Mouse (Mus musculus): ENCODE results near the gene Ric1. TPM values are rescaled to one million over a fixed set of nuclear protein-coding genes. Genes with fewer than 3 reads are reported as not detected.

The Ric1 gene
- total and polyA plus RNA-seq, 2 experiments from 2014 or later = 12.0 to 39.5 TPM

DNA sequence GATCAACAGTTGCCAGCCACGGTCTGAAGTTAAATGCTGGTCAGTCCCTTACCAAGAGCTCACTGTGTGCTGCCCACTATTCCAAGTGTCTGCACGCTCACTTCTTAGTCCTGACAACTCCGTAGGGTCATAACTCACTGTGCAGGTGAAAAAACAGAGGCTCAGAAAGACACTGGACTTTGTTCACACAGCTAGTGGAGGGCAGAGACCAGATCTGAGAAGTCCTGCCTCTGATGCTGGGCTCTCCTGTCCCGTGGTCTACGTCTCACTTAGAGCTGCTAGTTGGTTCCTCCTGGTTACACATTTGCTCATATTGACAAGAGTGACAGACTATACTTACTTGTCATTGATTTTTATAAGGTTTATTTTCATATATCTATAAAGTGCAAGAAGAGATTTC is 76.9 kb downstream of the Ric1 start:
- peaks cover 50% of the 10 kb centered on the region for H3K36me3 ChIP-seq (ENCODE audit: insufficient read depth, low read length)
- 97% methylated on average over 5 of the region's 5 CpGs for WGBS
- no peak for TF ChIP-seq CTCF (IDR thresholded peaks at IDR 0.05; ENCODE audit: low read depth)

DNA sequence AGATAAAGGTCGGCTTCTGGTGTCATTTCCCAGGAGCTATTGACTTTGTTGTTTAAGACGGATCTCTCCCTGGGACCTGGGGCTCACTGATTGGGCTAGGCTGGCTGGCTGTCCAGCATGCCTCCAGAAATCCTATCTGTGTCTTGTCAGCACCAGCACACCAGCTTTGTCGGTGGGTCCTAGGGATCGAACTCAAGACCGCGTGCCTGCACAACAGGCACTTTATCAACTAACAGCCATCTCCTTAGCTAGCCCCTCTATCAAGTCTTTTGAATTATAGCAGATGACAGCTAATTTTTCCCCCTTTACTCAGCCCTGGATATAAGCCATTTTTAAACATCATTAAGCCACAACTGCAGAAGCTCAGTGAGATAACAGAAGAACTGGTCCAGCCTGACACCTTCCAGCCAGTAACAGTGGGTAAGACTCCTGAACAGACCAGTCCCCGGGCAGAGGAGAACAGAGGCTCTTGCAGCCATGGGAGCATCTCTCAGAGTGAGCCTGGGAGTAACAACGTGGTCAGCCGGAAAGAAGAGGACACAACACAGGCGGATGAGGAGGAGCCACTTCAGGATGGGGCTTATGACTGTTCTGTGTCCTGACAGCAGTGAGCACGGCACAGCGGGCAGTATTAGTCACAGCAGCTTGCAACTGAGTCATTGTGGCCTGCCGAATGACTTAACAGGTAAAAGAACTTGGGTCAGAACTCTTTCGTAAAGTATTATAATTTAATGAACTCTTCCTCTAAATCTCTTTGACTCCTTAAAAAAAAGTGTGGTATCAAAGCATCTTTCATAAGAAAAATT is 81.7 kb downstream of the Ric1 start:
- Histone ChIP-seq H3K27me3 (ENCODE audit: insufficient read depth, low read length) (no peaks in the 10 kb centered on the region), H3K4me1 (ENCODE audit: insufficient read depth, low read length) (no peaks in the 10 kb centered on the region), H3K9ac (replicated peaks; ENCODE audit: low read length) (no peak overlapping the region), H3K36me3 (ENCODE audit: insufficient read depth, low read length) (peaks cover 29% of the 10 kb centered on the region), H3K27ac (no peak overlapping the region), H3K4me2 (ENCODE audit: low read depth, low read length) (no peak overlapping the region), H3K4me3 (ENCODE audit: low read length) (no peak overlapping the region), H3K9me3 (ENCODE audit: low read length) (no peaks in the 10 kb centered on the region)
- WGBS = 88% methylated on average over 14 of the region's 14 CpGs
- no peak for TF ChIP-seq CTCF (IDR thresholded peaks at IDR 0.05; ENCODE audit: low read depth)
- ATAC-seq = no peak
- no peak for DNase-seq (ENCODE audit: low spot score)

More for the DNA sequence above, 76.9 kb downstream of the Ric1 start:
- ATAC-seq (no peak), DNase-seq (ENCODE audit: low spot score) (no peak)
- Histone ChIP-seq H3K4me1 (ENCODE audit: insufficient read depth, low read length) (no peaks in the 10 kb centered on the region), H3K4me3 (ENCODE audit: low read length) (no peak overlapping the region), H3K9me3 (ENCODE audit: low read length) (no peaks in the 10 kb centered on the region), H3K9ac (replicated peaks; ENCODE audit: low read length) (no peak overlapping the region), H3K27me3 (ENCODE audit: insufficient read depth, low read length) (no peaks in the 10 kb centered on the region), H3K4me2 (ENCODE audit: low read depth, low read length) (no peak overlapping the region), H3K27ac (no peak overlapping the region)

DNA sequence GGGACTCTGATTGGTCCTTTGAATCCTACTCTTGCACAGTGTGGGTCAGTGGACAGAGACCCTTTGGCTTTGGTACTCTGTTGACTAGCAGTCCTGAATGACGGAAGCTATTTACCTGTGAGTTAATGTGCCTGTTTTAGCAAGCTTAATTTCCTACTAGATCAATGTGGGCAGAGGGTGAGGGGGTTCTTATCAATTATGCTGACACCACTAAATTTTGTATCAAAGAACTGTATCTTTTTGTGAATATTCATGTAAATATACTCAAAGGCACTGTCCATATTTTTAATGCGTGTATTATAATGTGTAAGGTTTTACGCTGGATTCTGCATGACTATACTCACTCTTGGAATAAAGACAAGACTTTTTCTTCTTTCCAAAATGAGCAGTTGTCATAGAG is 82.6 kb downstream of the Ric1 start:
- Histone ChIP-seq H3K9me3 (ENCODE audit: low read length) (no peaks in the 10 kb centered on the region), H3K27ac (no peak overlapping the region), H3K9ac (replicated peaks; ENCODE audit: low read length) (no peak overlapping the region), H3K4me3 (ENCODE audit: low read length) (no peak overlapping the region), H3K36me3 (ENCODE audit: insufficient read depth, low read length) (peaks cover 26% of the 10 kb centered on the region), H3K4me2 (ENCODE audit: low read depth, low read length) (no peak overlapping the region), H3K27me3 (ENCODE audit: insufficient read depth, low read length) (no peaks in the 10 kb centered on the region), H3K4me1 (ENCODE audit: insufficient read depth, low read length) (no peaks in the 10 kb centered on the region)
- no peak for TF ChIP-seq CTCF (IDR thresholded peaks at IDR 0.05; ENCODE audit: low read depth)
- DNase-seq (ENCODE audit: low spot score) (no peak), ATAC-seq (no peak)
- 95% methylated on average over 3 of the region's 3 CpGs for WGBS

DNA sequence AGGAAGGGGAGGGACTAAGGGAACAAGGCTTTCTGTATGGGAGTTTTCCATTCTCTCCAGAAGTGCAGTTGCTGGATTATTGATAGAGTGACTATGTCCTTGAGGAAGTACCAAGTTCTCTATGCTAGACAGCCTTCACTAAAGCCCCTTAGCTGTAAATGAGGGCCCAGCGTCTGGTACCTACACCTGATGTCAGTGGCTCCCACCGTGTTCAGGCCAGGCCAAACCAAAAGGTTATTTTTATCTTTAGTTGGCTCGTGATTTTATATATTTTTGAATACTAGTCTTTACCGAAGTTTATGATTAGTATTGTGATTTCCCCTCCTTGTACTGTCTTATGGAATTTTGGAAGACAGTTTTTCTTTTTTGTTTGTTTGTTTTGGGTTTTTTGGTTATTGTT is 85.4 kb downstream of the Ric1 start:
- H3K4me1 ChIP-seq (ENCODE audit: insufficient read depth, low read length) = no peaks in the 10 kb centered on the region

DNA sequence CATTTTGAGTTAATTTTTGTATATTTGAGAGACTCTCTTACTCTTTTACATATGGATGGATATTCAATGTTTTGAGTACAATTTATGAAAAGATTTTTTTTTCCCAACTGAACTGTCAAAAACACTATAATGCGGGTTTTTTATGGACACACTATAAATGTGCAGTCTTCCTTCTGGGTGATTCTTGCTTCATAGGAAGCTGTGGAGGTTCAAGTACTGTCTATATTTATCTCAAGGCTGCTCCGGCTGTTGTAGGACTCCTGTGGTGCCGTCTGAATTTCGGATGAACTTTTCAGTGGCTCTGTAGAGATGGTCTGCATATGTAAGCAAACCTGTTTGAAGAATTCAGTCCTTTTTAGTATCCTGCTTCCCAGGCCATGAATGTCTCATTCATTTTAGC is 86.1 kb downstream of the Ric1 start:
- no peak for TF ChIP-seq CTCF (IDR thresholded peaks at IDR 0.05; ENCODE audit: low read depth)
- DNase-seq (ENCODE audit: low spot score) (no peak), ATAC-seq (no peak)
- no peaks in the 10 kb centered on the region for H3K9me3 ChIP-seq (ENCODE audit: low read length)
- peaks cover 24% of the 10 kb centered on the region for H3K36me3 ChIP-seq (ENCODE audit: insufficient read depth, low read length)
- no peaks in the 10 kb centered on the region for H3K4me1 ChIP-seq (ENCODE audit: insufficient read depth, low read length)
- 74% methylated on average over 4 of the region's 4 CpGs for WGBS
- H3K4me2 ChIP-seq (ENCODE audit: low read depth, low read length) = no peak overlapping the region
- H3K27me3 ChIP-seq (ENCODE audit: insufficient read depth, low read length) = no peaks in the 10 kb centered on the region
- H3K27ac ChIP-seq = no peak overlapping the region
- no peak overlapping the region for H3K4me3 ChIP-seq (ENCODE audit: low read length)
- H3K9ac ChIP-seq (replicated peaks; ENCODE audit: low read length) = no peak overlapping the region

More for the DNA sequence above, 85.4 kb downstream of the Ric1 start:
- DNase-seq (ENCODE audit: low spot score) (no peak), ATAC-seq (no peak)
- Histone ChIP-seq H3K27me3 (ENCODE audit: insufficient read depth, low read length) (no peaks in the 10 kb centered on the region), H3K36me3 (ENCODE audit: insufficient read depth, low read length) (peaks cover 21% of the 10 kb centered on the region), H3K4me3 (ENCODE audit: low read length) (no peak overlapping the region), H3K4me2 (ENCODE audit: low read depth, low read length) (no peak overlapping the region), H3K9ac (replicated peaks; ENCODE audit: low read length) (no peak overlapping the region), H3K27ac (no peak overlapping the region), H3K9me3 (ENCODE audit: low read length) (no peaks in the 10 kb centered on the region)
- TF ChIP-seq CTCF (IDR thresholded peaks at IDR 0.05; ENCODE audit: low read depth) = no peak
- 89% methylated on average over 4 of the region's 4 CpGs for WGBS

DNA sequence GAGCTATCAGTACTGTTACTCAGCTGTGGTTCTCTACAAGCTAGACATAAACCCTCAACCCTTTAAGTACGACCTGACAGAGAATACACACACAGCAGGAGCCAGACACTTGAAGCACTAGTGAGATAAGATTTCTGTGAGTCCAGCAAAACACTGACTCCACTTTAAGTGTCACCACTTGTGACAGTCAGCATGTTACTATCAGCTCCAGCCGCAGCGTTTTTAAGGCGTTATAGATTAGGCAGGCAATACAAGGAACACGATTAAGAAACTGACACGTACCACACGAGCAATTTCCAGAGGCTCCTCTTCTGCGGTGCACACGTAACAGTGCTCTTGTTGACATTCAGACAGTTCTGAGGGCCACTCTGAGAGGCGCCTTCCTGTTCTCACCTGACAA is 88.8 kb downstream of the Ric1 start:
- Histone ChIP-seq H3K36me3 (ENCODE audit: insufficient read depth, low read length) (0 out of 2 replicates have a peak, but pooled peaks cover 15% of the 10 kb centered on the region), H3K27me3 (ENCODE audit: insufficient read depth, low read length) (no peaks in the 10 kb centered on the region), H3K4me1 (ENCODE audit: insufficient read depth, low read length) (no peaks in the 10 kb centered on the region), H3K4me2 (ENCODE audit: low read depth, low read length) (no peak overlapping the region), H3K9me3 (ENCODE audit: low read length) (no peaks in the 10 kb centered on the region), H3K4me3 (ENCODE audit: low read length) (no peak overlapping the region), H3K9ac (replicated peaks; ENCODE audit: low read length) (no peak overlapping the region), H3K27ac (no peak overlapping the region)
- DNase-seq (ENCODE audit: low spot score) (no peak), ATAC-seq (no peak)
- TF ChIP-seq CTCF (IDR thresholded peaks at IDR 0.05; ENCODE audit: low read depth) = no peak
- 91% methylated on average over 10 of the region's 10 CpGs for WGBS

DNA sequence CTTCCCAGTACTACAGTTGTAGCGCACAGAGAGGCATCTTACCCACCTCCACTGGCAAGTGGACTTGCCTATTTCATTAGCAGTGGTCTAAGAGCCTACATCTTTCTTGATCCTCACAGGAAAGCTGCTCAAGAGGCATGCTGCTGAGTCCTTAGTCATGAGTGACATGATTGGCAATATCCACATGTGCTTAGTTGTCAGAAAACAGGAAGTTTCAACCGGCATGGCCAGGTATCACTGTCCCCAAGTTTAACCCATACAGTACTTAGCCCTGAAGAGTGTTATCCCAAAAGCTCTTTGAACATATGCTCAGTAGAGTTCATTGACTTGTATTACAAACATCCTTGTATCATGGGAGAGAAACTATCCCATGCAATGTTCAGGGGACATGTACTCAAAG is 90.0 kb downstream of the Ric1 start:
- Histone ChIP-seq H3K9me3 (ENCODE audit: low read length) (no peaks in the 10 kb centered on the region), H3K36me3 (ENCODE audit: insufficient read depth, low read length) (0 out of 2 replicates have a peak, but pooled peaks cover 15% of the 10 kb centered on the region), H3K4me3 (ENCODE audit: low read length) (no peak overlapping the region), H3K9ac (replicated peaks; ENCODE audit: low read length) (no peak overlapping the region), H3K27ac (no peak overlapping the region), H3K27me3 (ENCODE audit: insufficient read depth, low read length) (no peaks in the 10 kb centered on the region), H3K4me2 (ENCODE audit: low read depth, low read length) (no peak overlapping the region), H3K4me1 (ENCODE audit: insufficient read depth, low read length) (no peaks in the 10 kb centered on the region)
- 86% methylated on average over 2 of the region's 2 CpGs for WGBS
- ATAC-seq (no peak), DNase-seq (ENCODE audit: low spot score) (no peak)
- no peak for TF ChIP-seq CTCF (IDR thresholded peaks at IDR 0.05; ENCODE audit: low read depth)

Data from hindbrain, postnatal 0 days (tissue).